Mouse (Mus musculus) T-cell, adult 2 months (primary cell): Measurements from ENCODE around the gene Emc10.

Source experiments
- DNase-seq: peaks from one replicate; pipeline ENCODE4 v3.0.0; 2022; ENCODE audit warnings: low spot score

Emc10 gene

GRCm38 (mm10) chr7:44463056-44463425 is 33.3 kb downstream of the Emc10 start:
- no peak for DNase-seq

GRCm38 (mm10) chr7:44462218-44463055 is 33.9 kb downstream of the Emc10 start:
- no peak for DNase-seq

GRCm38 (mm10) chr7:44461503-44462217 is 34.7 kb downstream of the Emc10 start:
- no peak for DNase-seq

- no peak for DNase-seq
Observed at GRCm38 (mm10) chr7:44460767-44461502, 35.4 kb downstream of the Emc10 start.

DNA sequence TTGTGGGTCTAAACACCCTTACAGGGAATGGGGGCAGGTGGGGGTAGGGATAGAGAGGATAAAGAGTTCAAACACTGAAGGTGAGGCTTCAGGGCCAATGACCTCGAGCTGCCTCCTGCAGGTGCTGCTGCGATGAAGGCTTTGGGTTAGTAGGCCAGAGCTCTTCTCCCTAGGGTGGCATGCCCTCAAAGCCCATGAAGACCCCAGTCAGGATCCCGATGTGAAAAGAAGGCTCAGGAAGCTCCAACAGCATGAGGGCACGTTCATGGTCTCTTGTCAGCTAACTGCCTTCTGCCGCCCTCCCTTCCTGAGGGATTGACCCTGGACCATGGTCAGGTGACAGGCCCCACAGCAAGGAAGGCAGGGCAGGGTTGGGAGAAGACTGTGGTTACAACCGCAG is 36.3 kb downstream of the Emc10 start:
- DNase-seq, result no peak

DNA sequence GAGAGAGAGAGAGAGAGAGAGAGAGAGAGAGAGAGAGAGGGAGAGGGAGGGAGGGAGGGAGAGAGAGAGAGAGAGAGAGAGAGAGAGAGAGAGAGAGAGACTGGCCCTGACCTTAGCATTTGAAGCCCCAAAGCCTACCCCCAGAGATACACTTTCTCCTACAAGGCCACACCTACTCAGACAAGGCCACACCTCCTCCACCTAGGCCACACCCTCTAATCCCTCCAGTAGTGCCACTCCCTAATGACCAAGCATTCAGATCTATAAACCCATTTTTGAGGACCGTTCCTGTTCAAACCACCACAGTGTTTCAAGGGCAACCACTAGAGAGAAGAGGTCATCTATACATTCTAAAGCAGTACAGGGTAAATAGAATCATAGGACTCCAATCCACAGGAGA is 40.0 kb downstream of the Emc10 start:
- DNase-seq, result no peak

DNA sequence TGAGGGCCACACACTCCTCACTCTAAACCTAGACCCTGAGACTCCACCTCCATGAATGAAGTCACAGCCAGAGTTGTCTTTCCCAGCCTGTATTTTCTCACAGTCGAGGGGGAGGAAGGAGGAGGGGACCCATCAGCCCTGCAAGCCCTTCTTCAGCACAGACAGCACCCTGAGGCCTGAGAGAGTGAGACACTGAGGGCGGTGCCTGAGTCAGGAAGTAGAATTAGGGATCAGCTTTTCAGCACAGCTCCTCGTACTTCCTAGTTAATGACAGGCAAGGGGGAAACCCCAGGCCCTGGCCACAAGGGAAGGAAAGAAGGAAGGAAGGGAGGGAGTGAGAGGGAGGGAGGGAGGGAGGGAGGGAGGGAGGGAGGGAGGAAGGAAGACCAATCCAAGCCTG is 43.1 kb downstream of the Emc10 start:
- no peak for DNase-seq

- DNase-seq, result no peak
Observed at GRCm38 (mm10) chr7:44446070-44446855, 50.1 kb downstream of the Emc10 start.

- no peak for DNase-seq
Observed at GRCm38 (mm10) chr7:44445528-44445923, 50.8 kb downstream of the Emc10 start.

DNA sequence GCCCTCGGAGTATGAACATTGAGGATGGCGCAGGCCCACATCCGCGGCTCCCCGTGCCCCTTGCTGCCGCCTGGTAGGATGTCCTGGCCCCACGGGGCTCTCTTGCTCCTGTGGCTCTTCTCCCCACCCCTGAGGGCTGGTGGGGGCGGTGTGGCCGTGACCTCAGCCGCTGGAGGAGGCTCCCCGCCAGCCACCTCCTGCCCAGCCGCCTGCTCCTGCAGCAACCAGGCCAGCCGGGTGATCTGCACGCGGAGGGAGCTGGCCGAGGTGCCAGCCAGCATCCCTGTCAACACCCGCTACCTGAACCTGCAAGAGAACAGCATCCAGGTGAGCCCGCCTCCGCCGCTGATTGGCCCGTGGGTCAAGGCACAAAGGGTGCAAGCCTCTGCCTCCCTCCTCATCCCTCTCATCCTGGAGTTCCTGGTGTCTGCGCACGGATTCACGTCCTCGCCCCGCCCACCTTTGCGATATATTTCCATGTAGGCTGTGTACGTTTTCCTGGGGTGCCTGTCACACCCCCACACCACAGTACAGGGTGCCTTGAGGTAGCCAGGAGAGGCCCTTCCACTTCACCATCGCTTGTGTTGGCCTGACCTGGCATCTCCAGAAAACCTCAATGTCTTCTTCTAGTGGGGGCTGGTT is 51.3 kb downstream of the Emc10 start:
- DNase-seq, result no peak

- no peak for DNase-seq
Observed at GRCm38 (mm10) chr7:44443268-44444173, 52.8 kb downstream of the Emc10 start.

- no peak for DNase-seq
Observed at GRCm38 (mm10) chr7:44442407-44442821, 53.9 kb downstream of the Emc10 start.

GRCm38 (mm10) chr7:44441648-44442109 is 54.6 kb downstream of the Emc10 start:
- no peak for DNase-seq

- no peak for DNase-seq
Observed at GRCm38 (mm10) chr7:44441180-44441579, 55.1 kb downstream of the Emc10 start.

GRCm38 (mm10) chr7:44440479-44440878 is 55.9 kb downstream of the Emc10 start:
- no peak for DNase-seq
